Mouse (Mus musculus) liver, embryonic 16.5 days (tissue): ENCODE results near the gene Mfrp. TPM values are rescaled to one million over a fixed set of nuclear protein-coding genes. Genes with fewer than 3 reads are reported as not detected.

ENCODE experiments used
- ATAC-seq: fragments of 200-750 bp; cut with Nextera tagmentation; 2 replicates; pipeline ENCODE4 v1.8.0; 2017; ENCODE audit warnings: low read depth, mild to moderate bottlenecking, moderate number of reproducible peaks, moderate library complexity
- H3K27ac ChIP-seq: fragments of 300-500 bp; sonication (generic); 2 replicates; pipeline ENCODE4 v1.5.1; 2014; ENCODE audit warnings: mild to moderate bottlenecking, low read length
- H3K27me3 ChIP-seq: fragments of 300-500 bp; sonication (generic); 2 replicates; pipeline ENCODE4 v1.6.1; 2014; ENCODE audit warnings: low read depth, low read length, mixed read lengths; ENCODE audit not compliant: control insufficient read depth, insufficient read depth
- H3K36me3 ChIP-seq: fragments of 300-500 bp; sonication (generic); 2 replicates; pipeline ENCODE4 v1.6.1; 2014; ENCODE audit warnings: mild to moderate bottlenecking; ENCODE audit not compliant: control insufficient read depth, insufficient read depth
- H3K4me1 ChIP-seq: fragments of 300-500 bp; sonication (generic); 2 replicates; pipeline ENCODE4 v1.6.1; 2014; ENCODE audit warnings: low read depth, low read length, mixed read lengths; ENCODE audit not compliant: control insufficient read depth
- H3K4me2 ChIP-seq: fragments of 300-500 bp; sonication (generic); 2 replicates; pipeline ENCODE4 v1.6.1; 2014; ENCODE audit warnings: low read depth, low read length, mixed read lengths
- H3K4me3 ChIP-seq: fragments of 300-500 bp; sonication (generic); 2 replicates; pipeline ENCODE4 v1.5.1; 2014; ENCODE audit warnings: low read depth, mild to moderate bottlenecking, low read length
- H3K9ac ChIP-seq: fragments of 300-500 bp; sonication (generic); 2 replicates; pipeline ENCODE4 v1.6.1; 2014; ENCODE audit warnings: low read depth, low read length
- H3K9me3 ChIP-seq: fragments of 300-500 bp; sonication (generic); replicated peaks from 2 replicates; pipeline ENCODE4 v1.6.1; 2016; ENCODE audit warnings: low read length; ENCODE audit not compliant: control insufficient read depth
- WGBS: fragments of 180-500 bp; shearing (Covaris S2); extraction: QIAGEN DNeasy Blood & Tissue Kit; methylation state at CpG from one replicate; pipeline ENCODE4 v1.1.7; 2014; ENCODE audit not compliant: insufficient replicate concordance; 5-methylcytosine and 5-hydroxymethylcytosine counted together
- polyA plus RNA-seq: library from polyadenylated mRNA; unstranded; fragments of >200 nt; fragmentation: Nextera tagmentation; extraction: Ambion mirVana; gene quantifications from 2 replicates; pipeline ENCODE4 v1.2.1, GENCODE M21; 2015

The Mfrp gene
- polyA plus RNA-seq, 1 experiment from 2014 or later, result not detected

- no peak for ATAC-seq
- Histone ChIP-seq H3K4me2 (no peak overlapping the region), H3K27me3 (no peaks in the 10 kb centered on the region), H3K9me3 (no peaks in the 10 kb centered on the region), H3K4me3 (no peak overlapping the region), H3K9ac (no peak overlapping the region), H3K27ac (no peak overlapping the region), H3K36me3 (no peaks in the 10 kb centered on the region; the same call in 1 of the 2 replicates), H3K4me1 (no peaks in the 10 kb centered on the region)
- WGBS, result 68% methylated on average over 5 of the region's 5 CpGs
Measured at GRCm38 (mm10) chr9:44141951-44142350, 40.4 kb downstream of the Mfrp start.

- Histone ChIP-seq H3K4me1 (no peaks in the 10 kb centered on the region), H3K9ac (no peak overlapping the region), H3K36me3 (no peaks in the 10 kb centered on the region; the same call in 1 of the 2 replicates), H3K4me3 (no peak overlapping the region), H3K27me3 (no peaks in the 10 kb centered on the region), H3K9me3 (no peaks in the 10 kb centered on the region), H3K4me2 (no peak overlapping the region), H3K27ac (no peak overlapping the region)
- no peak for ATAC-seq
- WGBS, result 78% methylated on average over 5 of the region's 5 CpGs
Measured at GRCm38 (mm10) chr9:44143421-44143820, 41.9 kb downstream of the Mfrp start.

GRCm38 (mm10) chr9:44144023-44144717 is 42.6 kb downstream of the Mfrp start:
- no peak for ATAC-seq
- Histone ChIP-seq H3K36me3 (no peaks in the 10 kb centered on the region; the same call in 1 of the 2 replicates), H3K4me3 (no peak overlapping the region), H3K9ac (no peak overlapping the region), H3K27ac (no peak overlapping the region), H3K4me1 (no peaks in the 10 kb centered on the region), H3K27me3 (no peaks in the 10 kb centered on the region), H3K4me2 (no peak overlapping the region), H3K9me3 (no peaks in the 10 kb centered on the region)
- 45% methylated on average over 7 of the region's 8 CpGs for whole genome bisulfite sequencing

- Histone ChIP-seq H3K9me3 (no peaks in the 10 kb centered on the region), H3K9ac (no peak overlapping the region), H3K36me3 (no peaks in the 10 kb centered on the region; the same call in 1 of the 2 replicates), H3K4me2 (no peak overlapping the region), H3K27ac (no peak overlapping the region), H3K4me1 (no peaks in the 10 kb centered on the region), H3K4me3 (no peak overlapping the region), H3K27me3 (no peaks in the 10 kb centered on the region)
- no peak for ATAC-seq
Measured at GRCm38 (mm10) chr9:44144718-44145060, 43.2 kb downstream of the Mfrp start.

GRCm38 (mm10) chr9:44147290-44147689 is 45.8 kb downstream of the Mfrp start:
- Histone ChIP-seq H3K4me2 (no peak overlapping the region), H3K9ac (no peak overlapping the region), H3K27ac (no peak overlapping the region), H3K27me3 (no peaks in the 10 kb centered on the region), H3K9me3 (no peaks in the 10 kb centered on the region), H3K4me1 (no peaks in the 10 kb centered on the region), H3K36me3 (peaks cover 3% of the 10 kb centered on the region), H3K4me3 (no peak overlapping the region)
- 48% methylated on average over 3 of the region's 3 CpGs for WGBS
- no peak for ATAC-seq

Other genes starting within 250 kb of the Mfrp start
- 0.19 and 0.38 TPM in 2 replicates for gene Thy1, start 58.3 kb upstream of the Mfrp start, polyA plus RNA-seq
- 2.7 and 3.2 TPM in 2 replicates for gene Usp2, start 34.7 kb upstream of the Mfrp start, polyA plus RNA-seq
- gene C1qtnf5, start 5.5 kb downstream of the Mfrp start, polyA plus RNA-seq, result 0.29 and 0.52 TPM in 2 replicates
- gene Gm49380, start 11.8 kb downstream of the Mfrp start, polyA plus RNA-seq, result 0.07 TPM in 1 of 2 replicates, not detected in the other
- gene Rnf26, start 11.8 kb downstream of the Mfrp start, polyA plus RNA-seq, result 27.1 and 32.3 TPM in 2 replicates
- gene Mcam, start 32.7 kb downstream of the Mfrp start, polyA plus RNA-seq, result 4.5 and 5.6 TPM in 2 replicates
- 4.4 and 5.0 TPM in 2 replicates for gene Cbl, start 132.3 kb downstream of the Mfrp start, polyA plus RNA-seq
- not detected in 2 replicates for gene Ccdc153, start 138.9 kb downstream of the Mfrp start, polyA plus RNA-seq
- 0.04 and 0.14 TPM in 2 replicates for gene Pdzd3, start 149.7 kb downstream of the Mfrp start, polyA plus RNA-seq
- 4.3 and 5.0 TPM in 2 replicates for gene Nlrx1, start 166.9 kb downstream of the Mfrp start, polyA plus RNA-seq
- 16.0 and 17.9 TPM in 2 replicates for gene Abcg4, start 186.9 kb downstream of the Mfrp start, polyA plus RNA-seq
- gene Hinfp, start 203.9 kb downstream of the Mfrp start, polyA plus RNA-seq, result 10.1 and 12.6 TPM in 2 replicates
- 7.8 and 9.1 TPM in 2 replicates for gene C2cd2l, start 218.6 kb downstream of the Mfrp start, polyA plus RNA-seq
- 17.5 and 20.1 TPM in 2 replicates for gene Dpagt1, start 224.3 kb downstream of the Mfrp start, polyA plus RNA-seq
- gene H2afx, start 233.0 kb downstream of the Mfrp start, polyA plus RNA-seq, result 191 and 216 TPM in 2 replicates
- gene Hmbs, start 242.5 kb downstream of the Mfrp start, polyA plus RNA-seq, result 1,376 and 1,388 TPM in 2 replicates